Mouse (Mus musculus): ENCODE results near the gene Isx. TPM values are rescaled to one million over a fixed set of nuclear protein-coding genes. Genes with fewer than 3 reads are reported as not detected.
A peak's percentile ranks its signal among the peaks of the same experiment; 100 is the strongest.

The Isx gene
- polyA plus RNA-seq, 1 experiment from 2014 or later = not detected

DNA sequence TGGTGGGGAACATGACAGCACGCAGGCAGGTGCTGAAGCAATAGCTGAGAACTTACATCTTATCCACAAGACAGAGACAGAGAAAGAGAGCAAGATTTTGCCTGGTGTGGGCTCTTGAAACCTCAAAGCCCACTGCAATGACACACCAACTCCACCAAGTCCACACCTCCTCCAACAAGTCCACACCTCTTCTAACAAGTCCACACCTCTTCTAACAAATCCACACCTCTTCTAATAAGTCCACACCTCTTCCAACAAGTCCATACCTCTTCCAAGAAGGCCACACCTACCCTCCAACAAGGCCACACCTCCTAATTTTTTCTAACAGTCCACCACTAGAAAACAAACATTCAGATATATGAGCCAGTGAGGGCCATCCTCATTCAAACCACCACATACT is 37.7 kb downstream of the Isx start:
- Histone ChIP-seq H3K4me1 (replicated peaks; ENCODE audit: control insufficient read depth, insufficient read depth, low read length) (no peaks in the 10 kb centered on the region), H3K4me3 (ENCODE audit: low read depth, low read length) (no peak overlapping the region), H3K27me3 (ENCODE audit: control insufficient read depth, insufficient read depth, low read length) (no peaks in the 10 kb centered on the region), H3K36me3 (ENCODE audit: control insufficient read depth, insufficient read depth, low read length) (no peaks in the 10 kb centered on the region), H3K9ac (ENCODE audit: low read length) (no peak overlapping the region), H3K9me3 (ENCODE audit: control insufficient read depth, low read length) (no peaks in the 10 kb centered on the region), H3K4me2 (ENCODE audit: low read depth, low read length, severe bottlenecking) (no peak overlapping the region), H3K27ac (ENCODE audit: low read depth, low read length) (no peak overlapping the region)
- WGBS = 81% methylated on average over 1 of the region's 1 CpGs
- ATAC-seq (replicated peaks; ENCODE audit: low FRiP score) = no peak
- no peak for DNase-seq (ENCODE audit: low spot score)

DNA sequence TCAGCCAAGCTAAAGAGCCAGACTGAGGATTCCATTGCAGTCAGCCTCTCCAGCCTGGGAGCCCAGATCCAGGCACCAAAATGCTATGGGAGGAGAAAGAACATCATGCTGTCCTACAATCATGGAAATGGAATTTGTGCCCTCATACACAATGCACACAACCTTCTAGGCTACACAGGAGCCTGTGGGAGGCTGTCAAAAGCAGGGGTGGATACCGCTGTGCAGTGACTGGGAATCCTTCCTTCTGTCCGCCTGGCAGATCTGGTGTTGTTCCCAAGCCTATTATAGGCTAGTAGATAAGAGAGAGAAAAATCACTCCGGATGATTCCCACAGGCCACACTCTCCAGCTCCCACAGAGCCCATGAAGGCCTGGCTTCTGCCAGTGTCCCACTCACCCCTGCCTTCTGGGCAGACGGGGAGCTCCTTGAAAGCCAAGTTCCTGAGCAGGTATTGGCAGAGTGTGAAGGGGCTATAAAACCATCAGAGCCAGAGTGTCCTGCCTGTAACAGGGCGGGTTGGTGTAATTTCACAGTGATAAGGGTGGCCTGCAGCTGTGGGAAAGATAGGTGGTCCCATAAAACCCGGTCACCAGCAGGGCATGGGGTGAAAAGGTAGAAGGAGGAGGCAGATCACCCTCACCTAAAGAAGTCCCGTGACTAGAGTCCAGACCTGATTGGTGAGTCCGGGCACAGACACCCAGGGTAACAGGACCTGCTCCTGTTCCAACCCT is 47.9 kb downstream of the Isx start:
- Histone ChIP-seq H3K27ac (ENCODE audit: low read depth, low read length) (no peak overlapping the region), H3K9me3 (ENCODE audit: control insufficient read depth, low read length) (no peaks in the 10 kb centered on the region), H3K4me1 (replicated peaks; ENCODE audit: control insufficient read depth, insufficient read depth, low read length) (no peaks in the 10 kb centered on the region), H3K27me3 (ENCODE audit: control insufficient read depth, insufficient read depth, low read length) (no peaks in the 10 kb centered on the region), H3K36me3 (ENCODE audit: control insufficient read depth, insufficient read depth, low read length) (no peaks in the 10 kb centered on the region), H3K4me3 (ENCODE audit: low read depth, low read length) (no peak overlapping the region), H3K4me2 (ENCODE audit: low read depth, low read length, severe bottlenecking) (no peak overlapping the region), H3K9ac (ENCODE audit: low read length) (no peak overlapping the region)
- no peak for DNase-seq (ENCODE audit: low spot score)
- 82% methylated on average over 8 of the region's 8 CpGs for WGBS
- ATAC-seq (replicated peaks; ENCODE audit: low FRiP score) = no peak

DNA sequence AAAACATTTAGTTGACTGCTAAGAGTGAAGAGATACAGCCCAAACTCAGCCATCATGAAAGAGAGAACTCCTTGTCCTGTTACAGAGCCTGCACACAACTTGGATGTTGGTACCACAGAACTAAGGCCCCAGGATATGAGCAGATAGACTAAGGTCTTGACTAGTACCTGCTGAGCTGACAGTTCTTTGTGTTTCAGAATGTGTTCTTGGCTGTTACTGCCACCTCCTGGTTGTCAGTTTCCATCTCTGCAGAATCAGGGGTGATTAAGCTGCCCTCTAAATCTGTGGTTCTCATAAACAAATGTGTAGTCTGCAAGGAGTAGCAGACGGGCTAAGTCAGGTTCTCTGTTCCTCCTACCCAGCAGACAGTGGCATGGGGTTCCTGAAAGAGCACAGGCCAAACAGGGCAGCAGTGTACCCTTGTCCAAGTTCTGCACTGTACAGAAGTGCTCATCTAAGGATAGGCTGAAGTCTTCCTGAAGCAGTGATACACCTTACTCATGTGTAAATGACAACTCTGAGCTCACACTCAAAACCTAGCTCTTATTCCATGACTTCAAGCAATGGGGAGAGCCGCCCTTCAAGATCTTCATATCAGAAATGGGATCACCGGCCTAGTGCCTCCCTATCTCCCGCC is 49.0 kb downstream of the Isx start:
- Histone ChIP-seq H3K9me3 (ENCODE audit: control insufficient read depth, low read length) (no peaks in the 10 kb centered on the region), H3K27ac (ENCODE audit: low read depth, low read length) (no peak overlapping the region), H3K4me2 (ENCODE audit: low read depth, low read length, severe bottlenecking) (no peak overlapping the region), H3K36me3 (ENCODE audit: control insufficient read depth, insufficient read depth, low read length) (no peaks in the 10 kb centered on the region), H3K9ac (ENCODE audit: low read length) (no peak overlapping the region), H3K4me3 (ENCODE audit: low read depth, low read length) (no peak overlapping the region), H3K4me1 (replicated peaks; ENCODE audit: control insufficient read depth, insufficient read depth, low read length) (no peaks in the 10 kb centered on the region), H3K27me3 (ENCODE audit: control insufficient read depth, insufficient read depth, low read length) (no peaks in the 10 kb centered on the region)
- ATAC-seq (replicated peaks; ENCODE audit: low FRiP score) (no peak), DNase-seq (ENCODE audit: low spot score) (no peak)
- WGBS = 81% methylated on average over 4 of the region's 4 CpGs

DNA sequence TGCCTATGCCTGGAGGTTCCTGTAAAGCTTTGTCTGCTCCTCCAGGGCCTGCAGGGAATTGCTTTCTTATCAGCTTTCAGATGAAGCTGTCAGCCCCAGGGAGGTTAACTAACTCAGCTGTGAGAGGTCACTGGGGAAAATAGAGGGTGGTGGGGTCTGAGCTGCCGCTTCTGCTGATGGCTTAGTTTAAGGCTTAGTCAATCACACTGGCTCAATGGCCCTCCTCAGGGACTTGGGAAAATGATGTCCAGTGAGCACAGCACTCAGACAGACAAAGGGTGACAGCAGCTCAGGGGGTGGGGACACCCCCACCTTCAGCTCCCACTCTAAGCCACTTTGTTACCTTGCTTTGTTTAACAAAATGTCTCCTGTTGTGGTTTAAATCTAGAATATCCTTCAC is 55.0 kb downstream of the Isx start:
- Histone ChIP-seq H3K9me3 (ENCODE audit: control insufficient read depth, low read length) (no peaks in the 10 kb centered on the region), H3K4me1 (replicated peaks; ENCODE audit: control insufficient read depth, insufficient read depth, low read length) (peaks cover 3% of the 10 kb centered on the region; the same call in 1 of the 2 replicates), H3K4me2 (ENCODE audit: low read depth, low read length, severe bottlenecking) (no peak overlapping the region), H3K27me3 (ENCODE audit: control insufficient read depth, insufficient read depth, low read length) (no peaks in the 10 kb centered on the region), H3K36me3 (ENCODE audit: control insufficient read depth, insufficient read depth, low read length) (no peaks in the 10 kb centered on the region), H3K27ac (ENCODE audit: low read depth, low read length) (no peak overlapping the region), H3K9ac (ENCODE audit: low read length) (no peak overlapping the region), H3K4me3 (ENCODE audit: low read depth, low read length) (no peak overlapping the region)
- ATAC-seq (replicated peaks; ENCODE audit: low FRiP score) (no peak), DNase-seq (ENCODE audit: low spot score) (no peak)
- WGBS = 30% methylated on average over 1 of the region's 1 CpGs

GRCm38 (mm10) chr8:74930731-74931130 is 57.8 kb downstream of the Isx start:
- DNase-seq (ENCODE audit: low spot score) (peak; percentile 58), ATAC-seq (replicated peaks; ENCODE audit: low FRiP score) (peak; percentile 32)
- Histone ChIP-seq H3K27me3 (ENCODE audit: control insufficient read depth, insufficient read depth, low read length) (no peaks in the 10 kb centered on the region), H3K9ac (ENCODE audit: low read length) (no peak overlapping the region), H3K36me3 (ENCODE audit: control insufficient read depth, insufficient read depth, low read length) (no peaks in the 10 kb centered on the region), H3K27ac (ENCODE audit: low read depth, low read length) (no peak overlapping the region), H3K4me2 (ENCODE audit: low read depth, low read length, severe bottlenecking) (no peak overlapping the region), H3K4me3 (ENCODE audit: low read depth, low read length) (no peak overlapping the region), H3K9me3 (ENCODE audit: control insufficient read depth, low read length) (no peaks in the 10 kb centered on the region), H3K4me1 (replicated peaks; ENCODE audit: control insufficient read depth, insufficient read depth, low read length) (peaks cover 3% of the 10 kb centered on the region; the same call in 1 of the 2 replicates)
- WGBS = 18% methylated on average over 3 of the region's 3 CpGs

DNA sequence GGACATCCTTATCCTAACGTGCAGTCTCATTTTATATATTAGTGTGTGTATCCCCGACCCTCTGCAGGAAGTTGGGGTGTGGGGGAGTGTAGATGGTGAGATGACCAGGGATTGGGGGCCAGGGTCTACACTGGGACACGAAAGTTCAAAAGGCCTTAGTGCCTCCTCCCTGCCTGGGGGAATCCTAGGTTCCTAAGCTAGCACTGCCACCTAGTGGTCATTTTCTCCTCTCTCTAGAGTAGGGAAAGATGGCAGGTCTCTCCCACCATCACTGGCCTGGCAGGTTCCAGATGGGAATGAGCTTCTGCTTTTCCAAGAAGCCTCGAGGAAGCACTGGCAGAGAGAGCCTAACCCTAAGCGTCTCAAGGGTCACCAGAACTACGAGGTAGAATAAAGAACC is 62.3 kb downstream of the Isx start:
- ATAC-seq (replicated peaks; ENCODE audit: low FRiP score) = peak; percentile 83
- 24% methylated on average over 6 of the region's 6 CpGs for WGBS

DNA sequence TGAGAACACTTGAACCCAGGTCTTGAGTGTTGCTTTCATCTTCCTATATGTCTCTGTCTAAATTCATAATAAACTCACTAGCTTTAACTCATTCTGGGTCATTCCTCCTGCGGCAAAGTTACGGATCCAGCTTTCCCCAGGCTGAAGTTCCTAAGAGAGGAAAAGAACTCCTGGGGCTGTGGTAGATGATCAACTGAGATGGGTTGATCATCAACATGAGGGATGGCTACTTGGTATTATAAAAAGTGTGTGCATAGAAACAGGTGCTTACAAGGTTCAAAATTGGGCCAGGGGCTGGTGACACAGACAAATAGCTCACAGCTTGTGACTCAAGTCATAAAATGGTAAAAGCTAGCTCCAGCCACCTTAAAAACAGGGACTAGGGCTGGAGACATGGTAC is 63.7 kb downstream of the Isx start:
- no peaks in the 10 kb centered on the region for H3K27me3 ChIP-seq (ENCODE audit: control insufficient read depth, insufficient read depth, low read length)
- no peak for ATAC-seq (replicated peaks; ENCODE audit: low FRiP score)
- no peak for DNase-seq (ENCODE audit: low spot score)
- 94% methylated on average over 2 of the region's 2 CpGs for WGBS
- H3K4me2 ChIP-seq (ENCODE audit: low read depth, low read length, severe bottlenecking) = no peak overlapping the region
- H3K4me3 ChIP-seq (ENCODE audit: low read depth, low read length) = no peak overlapping the region
- no peaks in the 10 kb centered on the region for H3K36me3 ChIP-seq (ENCODE audit: control insufficient read depth, insufficient read depth, low read length)
- H3K9me3 ChIP-seq (ENCODE audit: control insufficient read depth, low read length) = no peaks in the 10 kb centered on the region
- no peak overlapping the region for H3K9ac ChIP-seq (ENCODE audit: low read length)
- peaks cover 3% of the 10 kb centered on the region; the same call in 1 of the 2 replicates for H3K4me1 ChIP-seq (replicated peaks; ENCODE audit: control insufficient read depth, insufficient read depth, low read length)
- no peak overlapping the region for H3K27ac ChIP-seq (ENCODE audit: low read depth, low read length)

More for the DNA sequence above, 62.3 kb downstream of the Isx start:
- no peaks in the 10 kb centered on the region for H3K36me3 ChIP-seq (ENCODE audit: control insufficient read depth, insufficient read depth, low read length)
- no peak overlapping the region for H3K27ac ChIP-seq (ENCODE audit: low read depth, low read length)
- no peak overlapping the region for H3K4me2 ChIP-seq (ENCODE audit: low read depth, low read length, severe bottlenecking)
- H3K4me3 ChIP-seq (ENCODE audit: low read depth, low read length) = no peak overlapping the region
- no peaks in the 10 kb centered on the region for H3K27me3 ChIP-seq (ENCODE audit: control insufficient read depth, insufficient read depth, low read length)
- H3K9ac ChIP-seq (ENCODE audit: low read length) = no peak overlapping the region
- H3K4me1 ChIP-seq (replicated peaks; ENCODE audit: control insufficient read depth, insufficient read depth, low read length) = peaks cover 3% of the 10 kb centered on the region; the same call in 1 of the 2 replicates
- peak; percentile 65 for DNase-seq (ENCODE audit: low spot score)
- H3K9me3 ChIP-seq (ENCODE audit: control insufficient read depth, low read length) = no peaks in the 10 kb centered on the region

- Histone ChIP-seq H3K9me3 (ENCODE audit: control insufficient read depth, low read length) (no peaks in the 10 kb centered on the region), H3K27ac (ENCODE audit: low read depth, low read length) (no peak overlapping the region), H3K9ac (ENCODE audit: low read length) (no peak overlapping the region), H3K36me3 (ENCODE audit: control insufficient read depth, insufficient read depth, low read length) (no peaks in the 10 kb centered on the region), H3K4me3 (ENCODE audit: low read depth, low read length) (no peak overlapping the region), H3K4me1 (replicated peaks; ENCODE audit: control insufficient read depth, insufficient read depth, low read length) (no peaks in the 10 kb centered on the region), H3K27me3 (ENCODE audit: control insufficient read depth, insufficient read depth, low read length) (no peaks in the 10 kb centered on the region), H3K4me2 (ENCODE audit: low read depth, low read length, severe bottlenecking) (no peak overlapping the region)
- DNase-seq (ENCODE audit: low spot score) (no peak), ATAC-seq (replicated peaks; ENCODE audit: low FRiP score) (no peak)
- 95% methylated on average over 3 of the region's 3 CpGs for WGBS
Measured at GRCm38 (mm10) chr8:74942056-74942455, 69.1 kb downstream of the Isx start.
